Mouse (Mus musculus): ENCODE data around the gene Hexa.

Hexa gene

DNA sequence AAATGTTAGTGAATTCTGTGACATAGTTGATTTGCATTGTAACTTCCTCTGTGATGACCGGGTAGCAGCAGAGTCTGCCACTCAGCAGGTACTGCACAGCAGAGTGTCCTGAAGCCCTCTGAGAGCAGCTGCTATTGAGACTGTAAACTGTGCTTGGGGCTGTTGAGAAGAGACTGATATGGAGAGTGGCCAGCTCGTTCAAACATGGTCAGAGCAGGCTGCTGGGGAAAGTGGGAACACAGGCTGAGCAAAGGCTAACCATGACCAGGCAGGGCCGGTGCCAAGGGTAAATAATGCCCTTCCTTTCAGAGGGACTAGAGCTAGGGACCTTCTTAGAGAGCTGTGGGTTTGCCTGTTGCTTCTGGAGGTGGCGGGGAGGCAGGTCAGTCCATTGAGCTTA is 14.4 kb downstream of the Hexa start:
- DNase-seq (ENCODE audit: low spot score) = no peak

DNA sequence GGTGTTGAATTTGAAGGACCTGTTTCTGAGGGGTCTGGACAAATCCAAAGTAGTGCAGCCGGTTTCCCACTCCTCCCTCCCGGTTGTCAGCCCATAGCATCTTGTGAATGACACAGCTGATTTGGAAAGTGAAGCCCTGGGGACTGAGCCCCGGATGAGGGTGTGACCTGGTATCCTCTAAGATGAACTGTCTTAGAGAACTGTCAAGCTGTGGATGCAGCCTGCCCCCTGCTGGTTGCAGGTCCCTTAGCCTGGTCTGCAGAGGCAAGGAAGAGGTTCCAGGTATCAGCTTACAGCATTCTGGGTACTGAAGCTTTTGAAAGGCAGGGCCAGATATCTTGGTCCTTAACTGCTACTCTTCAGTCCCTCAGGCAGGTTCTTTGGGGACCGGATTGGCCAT is 26.3 kb downstream of the Hexa start:
- DNase-seq (ENCODE audit: low spot score) = peak; percentile 64

DNA sequence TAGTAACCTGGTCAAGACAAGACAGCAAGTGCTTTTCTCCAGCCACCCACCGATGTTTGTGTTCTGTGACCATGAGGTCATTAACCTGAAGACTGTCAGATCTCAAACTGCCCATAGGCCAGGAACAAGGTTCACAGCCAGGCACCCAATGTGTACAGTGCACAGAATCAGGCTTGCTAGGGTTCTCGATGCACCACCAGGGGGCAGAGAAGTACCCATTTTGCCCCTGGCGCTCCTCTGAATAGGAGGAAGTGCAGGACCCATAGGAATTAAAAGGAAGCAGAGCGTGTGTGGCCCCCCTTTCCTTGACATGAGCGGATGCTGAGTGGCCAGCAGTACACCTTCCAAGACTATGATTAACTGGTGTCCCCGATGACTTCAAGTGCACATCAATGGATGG is 27.8 kb downstream of the Hexa start:
- DNase-seq (ENCODE audit: low spot score) = peak; percentile 60

DNA sequence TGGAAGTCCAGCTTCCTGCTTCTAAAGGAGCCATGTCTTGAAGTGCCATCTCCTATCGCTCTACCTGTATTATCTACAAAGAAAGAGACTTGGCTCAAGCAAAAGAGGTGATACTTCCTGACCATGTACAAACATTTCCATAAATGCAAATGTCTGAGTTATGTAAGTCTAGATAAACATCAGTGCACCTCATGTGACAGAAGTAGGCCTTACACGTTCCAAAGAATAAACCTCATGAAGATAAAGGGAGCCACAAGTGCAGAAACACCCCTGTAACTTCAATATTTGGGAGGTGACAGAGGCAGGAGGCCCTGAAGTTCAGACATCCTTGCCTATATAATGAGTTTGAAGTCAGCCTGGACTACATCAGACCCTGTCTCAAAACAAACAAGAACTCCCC is 32.5 kb downstream of the Hexa start:
- DNase-seq (ENCODE audit: low spot score) = no peak

DNA sequence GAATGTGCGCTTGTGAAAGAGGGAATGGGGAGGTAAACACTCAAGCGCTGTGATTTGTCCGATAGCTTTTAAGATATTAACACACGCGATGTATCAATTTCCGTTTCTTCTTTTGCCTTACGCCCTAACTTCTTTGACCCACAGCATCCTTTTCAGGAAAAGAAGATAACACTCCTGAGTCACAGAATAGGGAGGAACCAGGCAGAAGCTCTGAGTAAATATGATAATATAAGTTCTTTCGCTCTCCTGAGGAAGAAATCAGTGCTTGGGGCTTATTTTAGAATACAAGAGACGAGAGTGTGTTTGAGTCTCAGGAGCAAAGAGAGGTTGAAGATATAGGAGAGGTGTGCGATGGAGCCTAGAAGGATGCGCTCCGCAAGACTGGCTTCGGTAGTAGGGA is 38.1 kb downstream of the Hexa start:
- no peak for DNase-seq (ENCODE audit: low spot score)

DNA sequence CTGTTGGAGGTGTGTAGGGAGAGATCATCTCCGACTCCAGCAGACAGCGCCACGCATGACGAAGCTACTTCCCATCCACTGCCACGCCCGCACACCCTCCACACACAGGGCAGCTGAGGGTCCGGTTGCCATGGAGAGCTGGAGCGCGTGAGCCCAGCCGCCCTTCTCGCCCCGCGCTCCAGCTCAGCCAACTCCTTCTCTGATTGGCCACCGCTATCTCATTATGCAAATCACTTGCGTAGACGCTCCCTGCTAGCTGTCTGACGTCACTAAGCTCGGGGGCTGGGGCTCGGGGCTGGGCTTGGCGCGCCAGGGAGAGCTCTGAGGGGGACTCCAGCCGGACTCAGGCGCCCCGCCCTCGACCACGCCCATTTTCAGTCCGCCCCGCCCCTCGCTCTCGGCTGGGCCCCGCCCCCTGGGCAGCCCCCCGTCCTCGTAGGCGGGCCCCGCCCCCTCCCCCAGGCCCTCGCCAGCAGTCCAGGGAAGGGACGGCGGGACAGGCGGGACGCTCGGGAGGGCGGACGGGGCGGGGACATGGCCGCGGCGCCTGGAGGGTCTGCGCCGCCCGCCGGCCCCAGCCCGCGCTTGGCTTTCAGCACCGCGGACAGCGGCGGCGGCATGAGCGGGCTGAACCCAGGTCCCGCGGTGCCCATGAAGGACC is 38.6 kb downstream of the Hexa start, which contains the start of gene Celf6:
Gene Celf6 (plus strand): TSS at position 74 of the 661 bp plus-strand sequence.
- peak; percentile 100 for DNase-seq (ENCODE audit: low spot score)

DNA sequence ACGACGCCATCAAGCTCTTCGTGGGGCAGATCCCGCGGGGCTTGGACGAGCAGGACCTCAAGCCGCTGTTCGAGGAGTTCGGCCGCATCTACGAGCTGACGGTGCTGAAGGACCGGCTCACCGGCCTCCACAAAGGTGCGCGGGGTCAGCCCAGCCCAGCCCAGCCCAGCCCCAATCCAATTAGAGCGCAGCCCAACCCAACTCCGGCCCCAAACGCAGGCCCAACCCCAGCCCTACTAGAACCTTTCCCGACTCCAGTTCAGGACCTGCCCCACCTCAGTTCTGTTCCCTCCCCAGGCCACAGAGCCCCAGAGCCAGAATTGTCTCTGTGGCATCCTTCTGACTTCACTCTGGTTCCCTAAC is 39.1 kb downstream of the Hexa start:
- no peak for DNase-seq (ENCODE audit: low spot score)

DNA sequence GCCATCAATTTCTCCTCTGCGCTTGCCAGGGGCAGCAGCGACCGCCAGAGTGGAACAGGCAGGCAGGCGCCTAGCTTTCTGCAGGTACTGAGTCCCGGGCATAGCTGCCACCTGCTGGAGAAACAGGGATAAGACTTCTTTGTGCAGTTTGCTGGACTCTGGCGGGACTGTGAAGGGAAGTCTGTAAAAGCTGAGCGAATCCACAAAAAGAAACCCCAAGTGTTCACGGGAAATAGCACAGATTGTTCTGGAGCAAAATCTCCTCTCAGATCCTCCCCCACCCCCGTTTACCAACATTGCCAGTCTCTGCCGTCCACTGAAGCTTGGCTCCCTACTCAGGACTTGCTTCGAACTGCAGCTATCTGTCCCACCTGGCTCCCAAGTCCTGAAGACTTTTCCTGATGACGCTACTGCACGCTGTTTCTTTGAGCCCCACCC is 45.5 kb downstream of the Hexa start:
- DNase-seq (ENCODE audit: low spot score) = peak; percentile 63

DNA sequence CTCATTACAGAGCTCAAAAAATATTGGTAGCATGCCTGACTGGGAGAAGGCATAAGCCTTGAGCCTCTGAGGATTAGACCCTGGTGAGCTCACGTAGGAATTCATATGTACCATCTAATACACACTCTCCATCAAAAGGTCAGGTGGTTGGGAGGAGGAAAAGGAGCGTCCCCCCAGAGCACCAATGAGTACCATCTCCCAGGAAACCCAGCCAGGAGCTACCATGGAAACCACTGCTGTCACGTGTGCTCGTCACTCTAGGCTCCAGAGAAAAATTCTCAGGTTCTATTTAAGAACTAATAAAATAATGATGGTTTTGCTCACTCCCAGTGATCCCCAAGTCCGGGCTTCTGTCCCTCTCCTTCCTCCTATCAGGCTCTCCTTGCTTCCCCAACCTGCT is 48.9 kb downstream of the Hexa start:
- no peak for DNase-seq (ENCODE audit: low spot score)

DNA sequence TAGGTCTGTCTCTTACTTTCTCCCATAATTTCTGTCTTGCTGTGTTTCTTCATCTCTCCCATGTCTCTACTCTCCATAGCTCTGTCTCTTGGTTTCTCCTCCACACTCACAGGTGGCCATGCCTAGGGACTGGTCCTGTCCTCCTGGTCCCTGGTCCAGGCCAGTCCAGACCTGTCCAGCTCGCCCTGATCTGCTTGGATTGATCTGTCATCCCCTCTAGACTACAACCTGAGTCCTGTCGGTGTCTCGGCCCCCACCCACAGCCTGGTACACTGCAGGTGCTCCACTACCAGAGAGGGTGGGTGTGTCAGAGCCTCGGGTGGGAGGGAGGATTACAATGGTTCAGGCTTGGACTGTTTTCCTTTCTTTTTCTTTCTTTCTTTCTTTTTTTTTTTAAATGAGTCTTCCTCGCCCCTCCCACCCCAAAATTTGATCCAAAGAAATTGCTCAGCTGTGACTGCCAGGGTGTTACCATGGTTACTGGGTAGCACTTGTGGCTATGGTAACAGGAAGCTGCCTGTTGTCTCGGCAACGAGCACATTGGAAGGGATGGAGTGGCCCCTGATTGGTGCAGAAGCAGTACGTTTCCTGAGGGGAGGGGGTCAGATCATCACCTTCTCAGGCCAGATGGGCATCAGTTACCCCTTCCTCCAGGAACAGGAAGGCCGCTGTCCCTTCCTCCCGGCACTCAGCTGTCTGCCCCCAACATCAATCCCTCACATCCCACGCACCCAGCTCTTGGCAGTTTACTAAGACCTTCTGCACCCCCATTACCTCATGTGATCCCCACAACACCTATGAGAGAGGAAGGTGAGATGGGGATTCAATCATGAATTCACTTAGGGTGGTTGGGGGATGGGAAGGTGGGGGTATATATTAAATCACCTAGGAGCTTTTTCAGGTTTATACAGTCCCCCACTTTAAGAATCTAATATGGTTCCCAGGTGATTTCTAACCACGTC is 49.7 kb downstream of the Hexa start:
- no peak for DNase-seq (ENCODE audit: low spot score)

DNA sequence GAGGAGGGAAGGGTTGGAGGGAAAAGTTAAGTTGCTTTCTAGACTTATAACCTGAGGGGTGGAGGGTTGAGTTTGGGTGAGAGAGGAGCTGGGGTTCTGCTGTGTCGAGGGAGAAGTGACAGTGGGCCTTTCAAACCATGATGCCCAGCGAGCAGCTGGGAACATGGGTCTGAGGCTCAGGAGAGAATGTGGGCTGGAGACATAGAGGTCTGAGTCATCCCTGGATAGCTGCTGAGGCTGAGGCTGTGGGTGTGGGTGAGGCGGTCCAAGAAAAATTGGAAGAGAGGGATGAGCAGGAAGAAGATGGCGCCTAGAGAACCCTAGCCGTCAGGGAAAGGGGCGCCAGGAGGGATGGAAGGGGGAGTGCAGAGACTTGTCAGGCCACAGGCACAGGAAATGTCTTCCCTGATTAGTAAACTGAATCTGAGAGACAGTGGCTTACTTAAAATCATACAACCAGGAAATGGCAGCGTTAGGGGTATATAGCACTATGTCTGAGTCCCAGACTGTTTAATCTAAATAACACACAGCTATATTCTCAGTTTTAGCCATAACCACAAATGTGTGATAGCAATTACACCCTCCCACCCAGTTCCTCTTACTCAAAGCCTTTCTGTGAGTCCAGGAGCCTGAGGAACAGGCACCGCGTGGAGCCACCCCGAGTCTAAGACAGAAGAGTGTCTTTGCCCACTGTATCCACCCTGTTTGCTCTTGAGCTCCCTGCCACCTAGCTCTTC is 50.5 kb downstream of the Hexa start:
- DNase-seq (ENCODE audit: low spot score) = no peak

DNA sequence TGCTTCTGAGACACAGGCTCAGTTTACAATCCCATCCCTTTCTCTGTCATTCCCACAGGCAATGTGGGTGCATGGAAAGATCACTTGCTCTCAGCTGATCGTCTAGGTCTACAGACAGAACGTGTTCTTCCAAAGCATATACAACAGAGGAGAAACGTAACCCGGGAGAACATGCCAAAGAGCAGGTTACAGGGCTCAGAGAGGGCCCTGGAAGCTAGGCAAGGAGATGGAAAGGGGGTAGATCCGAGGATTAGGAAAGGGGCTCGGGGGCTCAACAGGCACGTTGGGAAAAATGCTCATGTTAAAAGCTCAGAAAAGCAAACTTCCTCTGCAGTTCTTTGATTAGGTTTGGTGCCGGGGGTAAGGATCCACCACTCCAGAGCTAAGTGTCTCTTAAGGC is 62.3 kb downstream of the Hexa start:
- DNase-seq (ENCODE audit: low spot score) = no peak

DNA sequence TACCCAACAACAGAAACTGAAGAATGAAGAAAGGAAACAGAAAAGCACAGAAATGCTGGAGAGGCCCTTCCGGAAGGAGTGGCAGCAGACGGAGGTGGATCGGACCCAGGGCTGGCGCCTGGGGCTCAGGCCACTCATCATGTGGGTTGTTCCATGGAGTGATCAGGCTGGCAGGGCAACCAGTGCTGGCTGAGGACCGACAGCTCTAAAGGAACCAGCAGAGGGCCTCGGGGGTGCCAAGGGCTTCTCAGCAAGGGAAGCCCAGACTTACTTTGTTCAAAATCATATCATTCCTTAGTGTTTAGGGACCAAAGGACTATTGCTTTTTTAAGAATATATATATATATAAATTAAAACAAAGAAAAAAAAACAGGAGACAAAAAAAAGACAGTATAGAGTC is 66.6 kb downstream of the Hexa start:
- DNase-seq (ENCODE audit: low spot score) = no peak

DNA sequence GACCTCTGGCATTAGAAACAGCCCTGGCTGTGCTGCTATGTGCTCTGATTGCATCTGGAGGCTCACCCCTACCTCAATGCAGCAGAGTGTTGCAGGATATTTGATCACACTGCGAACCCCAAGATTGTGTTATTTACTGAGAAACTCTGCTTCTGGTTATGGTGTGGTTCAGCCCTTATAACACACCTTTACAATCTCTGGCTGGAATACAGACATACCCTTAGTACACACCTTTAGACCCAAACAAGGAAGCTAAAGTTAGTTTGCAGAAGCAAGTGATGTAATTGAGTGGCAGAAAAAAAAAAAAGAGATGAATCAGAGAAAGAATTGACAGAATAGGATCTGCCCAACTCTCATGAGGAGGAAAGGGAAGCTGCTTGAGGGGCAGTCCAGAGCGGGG is 71.6 kb downstream of the Hexa start:
- DNase-seq (ENCODE audit: low spot score) = no peak

All from yolk sac, embryonic 10.5 days (tissue).